Mouse (Mus musculus) cerebellum, adult (tissue): ENCODE measurements around the gene Tbc1d30.

Experiments
- ATAC-seq: cut with Nextera tagmentation; 2 replicates; pipeline ENCODE4 v1.9.2; 2017; ENCODE audit warnings: mild to moderate bottlenecking, moderate library complexity, mixed read lengths; ENCODE audit not compliant: insufficient number of reproducible peaks, low FRiP score, low TSS enrichment

The Tbc1d30 gene

DNA sequence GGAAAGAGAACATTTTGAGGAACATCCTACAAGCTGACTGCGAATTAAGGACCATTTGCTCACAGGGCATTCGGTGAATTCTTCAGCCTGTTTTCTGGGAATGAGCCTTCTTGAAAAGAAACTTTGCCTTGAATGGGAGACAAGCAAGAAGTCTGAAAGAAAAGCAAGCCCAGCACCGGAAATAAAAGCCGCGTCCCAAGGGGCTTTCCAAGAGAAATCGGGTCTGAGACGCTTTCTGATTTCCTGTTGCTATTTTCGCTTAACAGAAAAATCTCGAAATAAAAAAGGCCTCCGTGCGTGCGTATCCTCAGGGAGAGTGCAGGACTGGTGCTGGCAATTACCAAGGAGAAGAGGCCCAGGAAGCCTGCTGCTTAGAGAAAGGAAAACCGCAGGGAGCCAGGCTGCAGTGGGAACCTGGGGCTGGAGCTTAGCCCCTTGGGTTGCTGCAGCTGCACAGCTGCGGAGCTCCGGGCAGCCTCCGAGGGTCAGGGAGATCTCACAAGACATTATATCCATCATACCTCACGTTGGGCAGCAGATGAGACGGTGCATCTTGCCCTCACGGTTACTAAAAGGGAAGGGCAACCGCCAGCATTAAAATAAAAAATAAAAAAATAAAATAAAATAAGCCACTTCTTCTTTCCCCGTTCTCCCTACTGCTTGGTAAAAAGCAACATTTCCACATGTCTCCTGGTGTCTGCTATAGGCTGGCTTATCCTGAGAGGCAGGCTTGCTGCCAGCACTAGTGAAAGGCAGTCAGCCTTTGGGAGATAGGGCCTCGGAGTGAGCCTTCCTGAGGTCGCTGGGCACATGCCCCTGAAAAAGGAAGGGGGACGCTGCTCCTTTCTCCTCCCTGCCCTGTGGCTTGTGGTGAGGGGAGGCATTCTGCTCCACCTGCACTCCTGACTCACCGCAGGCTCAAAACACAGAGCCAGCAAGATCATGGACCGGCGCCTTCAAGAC, 35.5 kb downstream of the Tbc1d30 start:
- no peak for ATAC-seq

DNA sequence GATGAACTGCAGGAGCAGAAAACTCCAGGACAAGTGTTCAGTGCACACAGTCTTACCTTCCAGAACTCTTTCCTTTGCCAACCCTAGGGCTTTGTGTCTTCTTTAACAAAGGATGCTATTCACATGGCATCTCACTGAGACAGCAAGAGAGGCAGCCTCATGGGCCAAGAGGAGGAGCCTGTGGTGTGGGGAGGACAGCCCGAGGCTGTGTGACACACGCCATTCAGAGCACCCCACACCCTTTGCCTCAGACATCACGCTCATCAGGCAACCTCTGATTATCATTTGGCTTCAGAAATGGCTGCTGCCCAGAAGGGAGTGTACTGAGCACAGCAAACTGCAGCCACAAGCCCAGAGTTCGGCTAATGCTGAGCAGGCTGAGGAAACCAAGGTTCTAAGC, 36.9 kb downstream of the Tbc1d30 start:
- no peak for ATAC-seq

GRCm38 (mm10) chr10:121313049-121313448, 38.0 kb downstream of the Tbc1d30 start:
- no peak for ATAC-seq

DNA sequence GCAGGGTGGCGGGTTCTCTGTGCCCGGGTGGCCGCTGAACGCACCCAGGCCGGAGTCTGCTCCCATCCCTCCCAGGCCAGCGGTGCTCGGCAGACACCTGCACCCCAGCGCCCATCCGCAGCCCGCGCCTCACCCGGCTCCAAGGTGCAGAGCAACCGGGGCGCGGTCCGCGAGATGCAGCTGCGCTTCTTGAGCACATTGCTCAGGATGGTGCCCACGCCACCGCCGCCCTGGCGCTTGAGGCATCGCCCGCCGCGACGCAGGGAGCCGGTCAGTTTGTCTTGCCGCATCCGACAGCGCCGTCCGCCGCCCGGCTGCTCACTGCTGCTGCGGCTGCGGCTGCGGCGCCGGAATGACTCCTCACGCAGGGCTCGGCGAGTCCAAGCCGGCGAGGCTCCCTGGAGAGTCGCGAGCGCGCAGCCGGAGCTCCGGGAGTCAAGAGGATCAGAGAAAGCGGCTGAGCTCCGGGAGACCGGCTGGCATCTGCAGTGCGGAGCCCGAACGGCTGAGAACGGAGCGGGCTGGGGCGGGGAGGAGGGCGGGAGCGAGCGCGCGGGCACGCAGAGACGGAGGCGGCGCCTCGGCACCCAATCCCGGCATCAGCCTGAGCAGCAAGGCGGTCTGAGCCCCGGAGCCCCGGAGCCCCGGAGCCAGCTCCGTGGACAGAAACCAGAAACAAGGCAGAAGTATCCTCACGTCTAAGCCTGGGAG, 40.4 kb downstream of the Tbc1d30 start:
- peak; percentile 92 for ATAC-seq

GRCm38 (mm10) chr10:121309801-121310510, 41.1 kb downstream of the Tbc1d30 start:
- ATAC-seq: peak; percentile 64

DNA sequence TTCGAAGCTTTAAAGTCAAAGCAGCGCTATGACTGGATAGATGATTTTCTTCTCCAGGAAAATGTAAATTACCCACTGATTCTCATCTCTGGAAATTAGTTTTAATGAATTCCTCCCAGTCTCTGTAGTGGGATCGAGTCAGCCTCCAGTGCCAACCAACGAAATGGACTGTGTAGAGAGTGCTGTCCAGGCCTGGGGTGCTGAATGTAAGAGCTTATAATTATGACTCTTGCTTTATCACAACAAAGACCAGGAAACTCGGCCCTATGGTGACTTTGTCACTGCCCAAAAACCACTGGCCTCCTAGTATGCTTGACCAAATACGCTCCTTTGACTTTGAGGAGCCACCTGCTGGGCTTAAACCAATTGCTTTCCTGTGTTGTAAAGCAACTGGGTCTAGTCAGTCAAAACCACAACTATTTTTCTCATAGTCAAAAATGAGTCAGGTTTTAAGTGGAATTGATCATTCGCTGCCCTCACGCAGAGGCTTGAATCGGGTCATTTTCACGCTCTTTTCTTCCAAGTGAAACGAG, 41.9 kb downstream of the Tbc1d30 start:
- no peak for ATAC-seq

DNA sequence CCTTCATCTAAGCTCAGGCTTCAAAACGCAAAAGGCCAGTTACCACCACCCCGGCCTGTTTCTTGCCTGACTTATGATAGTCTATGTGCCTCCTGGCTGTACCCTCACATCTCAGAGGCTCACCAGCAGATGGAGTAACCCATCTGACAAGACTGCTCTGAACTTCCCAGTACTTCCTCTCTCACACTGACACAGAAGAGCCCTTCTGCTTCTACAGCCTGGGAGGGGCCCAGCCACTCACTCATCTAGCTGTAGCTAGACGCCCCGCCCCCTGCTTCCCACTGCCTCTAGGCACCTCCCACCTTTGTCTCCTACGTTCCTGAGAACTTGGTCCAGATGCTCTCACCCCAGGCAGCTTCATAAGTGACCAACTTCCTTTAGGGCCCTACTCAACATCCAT, 45.6 kb downstream of the Tbc1d30 start:
- ATAC-seq: no peak

DNA sequence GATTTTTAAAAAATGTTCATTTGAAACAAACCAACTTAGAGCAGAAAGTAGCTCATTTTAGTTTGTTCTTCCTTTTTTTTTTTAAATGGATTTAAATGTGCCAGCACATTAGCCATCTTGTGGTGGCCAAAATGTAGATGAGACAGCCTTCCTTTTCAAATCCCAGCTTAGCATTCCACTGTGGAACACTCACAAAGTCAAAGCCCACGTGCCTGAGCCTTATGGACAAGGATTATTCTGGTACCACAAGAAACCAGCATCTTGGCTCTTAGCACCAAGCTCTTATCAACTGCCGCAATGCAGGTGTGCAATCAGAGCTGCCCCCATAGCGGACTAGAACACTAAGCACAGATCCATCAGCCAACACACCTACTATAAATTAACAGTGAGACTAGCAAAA, 47.5 kb downstream of the Tbc1d30 start:
- ATAC-seq: no peak

DNA sequence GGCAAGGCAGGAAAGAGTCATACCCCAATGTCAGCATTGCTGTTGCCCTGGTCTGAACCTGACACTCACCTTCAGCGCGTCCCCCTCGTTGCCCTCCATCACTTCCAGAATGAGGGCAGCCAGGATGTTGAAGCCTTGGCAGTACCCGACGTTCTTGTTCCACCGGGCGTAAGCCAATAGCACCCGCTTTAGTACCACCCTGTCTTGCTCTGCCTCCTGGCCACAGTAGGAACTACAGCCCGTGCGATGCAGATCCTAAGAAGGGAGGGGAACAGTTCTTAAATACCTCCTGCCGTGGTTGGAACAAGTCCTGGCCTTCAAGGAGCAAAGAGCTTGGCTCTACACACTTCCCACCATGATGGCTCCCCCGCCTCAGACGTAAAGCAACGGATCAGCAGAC, 49.2 kb downstream of the Tbc1d30 start:
- no peak for ATAC-seq

- no peak for ATAC-seq
Measured at GRCm38 (mm10) chr10:121300659-121301058, 50.4 kb downstream of the Tbc1d30 start.

DNA sequence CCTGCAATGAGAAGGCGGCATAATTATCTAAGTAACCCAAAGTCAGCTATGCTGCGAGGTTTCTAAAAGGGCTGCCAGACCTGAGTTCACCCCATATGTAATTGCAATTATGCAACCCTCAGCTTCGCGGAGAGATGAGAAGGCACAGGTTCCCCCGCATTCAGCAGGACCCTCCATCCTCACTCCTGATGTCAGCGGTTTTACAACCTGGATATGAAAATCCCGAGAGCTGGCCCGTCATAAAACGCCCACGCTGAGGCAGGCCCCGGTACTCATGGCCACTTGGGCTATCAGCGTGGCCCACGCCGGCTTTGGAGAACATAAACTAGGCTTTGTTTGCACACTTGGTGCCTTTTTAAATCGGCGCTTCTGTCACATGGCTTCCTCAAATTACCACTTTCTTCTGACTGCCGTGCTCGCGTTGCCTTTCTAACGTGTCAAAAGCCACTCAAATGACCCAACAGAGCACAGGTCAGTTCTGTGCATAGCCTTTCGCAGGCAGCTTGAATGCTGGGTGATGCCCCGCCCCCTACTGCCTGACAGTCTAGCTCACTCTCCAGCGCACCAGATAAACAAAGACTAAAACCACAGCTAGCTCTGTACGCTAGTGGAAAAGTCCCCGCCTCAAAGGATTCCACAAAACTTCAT, 53.9 kb downstream of the Tbc1d30 start:
- no peak for ATAC-seq

DNA sequence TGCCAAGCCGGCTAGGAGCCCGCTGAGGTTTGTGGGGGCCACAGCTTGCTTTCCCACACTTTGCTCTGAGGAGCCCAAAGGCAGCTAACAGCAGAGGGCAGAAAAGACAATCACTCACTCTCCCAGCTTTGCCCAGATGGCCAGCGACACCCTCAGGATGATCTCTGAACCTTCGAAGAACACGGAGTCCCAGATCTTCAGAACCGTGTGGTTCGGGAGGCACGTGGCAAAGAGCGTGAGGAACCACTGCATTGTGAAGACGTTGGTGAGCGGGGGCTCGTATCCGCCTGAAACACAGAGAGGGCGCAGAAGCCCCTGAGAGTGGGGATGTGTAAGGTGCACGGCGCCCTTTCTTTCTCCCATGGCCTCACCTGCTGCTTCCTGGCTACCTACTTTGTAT, 56.6 kb downstream of the Tbc1d30 start:
- no peak for ATAC-seq

DNA sequence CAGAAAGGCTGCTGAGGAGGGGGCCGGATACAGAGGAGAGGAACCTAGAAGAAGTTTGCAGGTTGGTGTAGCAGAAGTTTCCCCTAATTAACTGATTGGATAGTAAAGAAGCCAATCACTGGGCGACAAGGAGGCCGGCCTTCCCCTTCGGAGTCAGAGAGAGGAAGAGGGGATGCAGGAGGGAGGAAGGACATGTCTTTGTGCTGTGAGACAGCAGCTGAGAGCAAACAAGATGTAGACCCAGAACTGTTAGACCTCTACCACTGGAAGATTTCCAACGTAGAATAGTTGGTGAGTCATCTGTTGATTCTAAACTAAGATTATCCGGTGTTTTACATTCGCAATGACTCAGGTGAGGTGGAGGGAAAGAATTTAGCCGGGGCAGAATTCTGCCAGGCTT, 57.2 kb downstream of the Tbc1d30 start:
- ATAC-seq: no peak

- no peak; the same call in 1 of the 2 replicates for ATAC-seq
Measured at GRCm38 (mm10) chr10:121291272-121291917, 59.7 kb downstream of the Tbc1d30 start.

GRCm38 (mm10) chr10:121290682-121291078, 60.4 kb downstream of the Tbc1d30 start:
- ATAC-seq: peak; percentile 37; the same call in 1 of the 2 replicates

DNA sequence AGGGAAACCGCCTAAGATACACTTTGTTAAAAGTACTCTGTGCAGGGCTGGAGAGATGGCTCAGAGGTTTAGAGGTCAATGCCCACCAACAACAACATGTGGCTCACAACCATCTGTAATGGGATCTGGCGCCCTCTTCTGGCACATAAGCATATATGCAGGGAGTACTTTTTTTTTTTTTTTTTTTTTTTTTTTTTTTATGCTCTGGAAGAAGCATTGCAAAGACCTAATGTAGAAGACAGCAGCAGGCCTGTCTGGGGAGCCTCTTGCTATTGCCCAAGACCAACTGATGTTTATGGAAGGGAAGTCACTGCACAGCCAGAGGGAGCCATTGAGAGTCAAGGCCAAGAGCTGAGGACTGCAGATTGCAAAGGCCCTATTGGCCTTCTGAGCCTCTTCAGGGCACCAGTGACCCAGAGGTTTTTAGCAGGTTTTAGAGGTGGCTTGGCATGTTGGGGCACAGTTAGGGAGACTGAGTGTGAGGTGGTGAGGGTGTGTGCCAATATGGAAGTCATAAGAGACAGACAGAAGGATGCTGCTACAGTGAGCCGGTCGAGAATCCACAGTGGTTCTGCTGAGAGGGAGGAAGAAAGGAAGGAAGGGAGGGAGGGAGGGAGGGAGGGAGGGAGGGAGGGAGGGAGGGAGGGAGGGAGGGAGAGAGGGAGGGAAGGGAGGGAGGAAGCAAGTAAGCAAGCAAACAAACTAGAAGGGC, 61.0 kb downstream of the Tbc1d30 start:
- 0 out of 2 replicates have a peak, but pooled peaks have one; percentile 17 for ATAC-seq

DNA sequence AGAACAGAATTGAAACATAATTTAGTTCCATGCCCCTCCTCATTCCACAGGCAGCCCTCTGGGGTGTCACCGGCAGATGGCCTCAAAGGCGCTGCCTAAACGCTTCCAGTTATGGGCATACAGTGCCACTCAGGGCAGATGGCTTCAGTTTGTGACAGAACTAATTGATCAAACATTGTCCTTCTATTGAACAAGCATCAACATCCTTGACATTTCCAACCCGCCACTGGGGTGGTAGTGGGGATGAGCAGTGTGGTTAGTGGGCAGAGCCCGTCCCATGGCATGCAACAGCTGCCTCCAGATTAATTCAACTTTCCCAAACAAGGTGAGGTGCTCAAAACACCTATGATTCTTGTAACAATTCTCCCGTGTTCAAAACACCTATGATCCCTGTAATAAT, 68.2 kb downstream of the Tbc1d30 start:
- ATAC-seq: no peak

DNA sequence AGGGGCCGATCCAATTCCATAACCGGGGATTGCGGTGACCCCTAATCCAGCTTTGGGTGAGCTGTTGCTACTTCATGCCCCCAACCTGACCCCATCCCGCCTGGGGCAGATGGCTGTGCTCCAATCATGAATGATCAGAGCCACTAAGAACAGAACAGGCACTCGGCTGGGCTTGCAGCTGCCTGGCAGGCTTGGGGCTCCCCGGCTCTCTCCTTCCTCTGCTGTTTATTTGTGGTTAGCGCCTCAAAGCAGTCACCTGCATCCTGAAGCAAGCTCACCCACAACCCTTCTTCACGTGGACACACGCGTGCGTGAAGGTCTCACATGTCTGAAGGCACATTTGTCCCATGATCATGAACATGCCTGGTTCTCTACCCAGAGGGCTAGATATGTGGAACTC, 68.6 kb downstream of the Tbc1d30 start:
- ATAC-seq: no peak

DNA sequence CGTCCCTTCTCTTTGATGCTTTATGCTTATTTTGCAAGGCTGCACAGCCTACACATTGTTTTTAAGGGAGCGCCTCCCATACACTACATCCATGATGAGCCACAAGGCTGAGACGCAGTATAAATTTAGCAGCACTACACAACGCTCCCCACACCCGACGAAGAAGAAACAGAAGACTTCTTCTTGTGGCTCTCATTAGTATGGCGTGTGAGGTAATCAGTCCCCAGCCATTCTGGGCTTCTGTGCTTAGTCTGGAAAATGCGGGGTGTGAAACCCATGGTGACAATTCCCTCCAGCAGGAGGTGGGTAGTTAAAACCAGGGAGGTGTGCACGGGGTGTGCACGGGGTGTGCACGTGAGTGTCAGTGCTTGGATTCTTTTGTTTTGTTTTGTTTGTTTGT, 70.1 kb downstream of the Tbc1d30 start:
- no peak for ATAC-seq
